Mouse (Mus musculus) liver, embryonic 11.5 days (tissue): ENCODE data around the gene Akap13. TPM values are rescaled to one million over a fixed set of nuclear protein-coding genes. Genes with fewer than 3 reads are reported as not detected.

Experiments used
- ATAC-seq: fragments of 200-750 bp; cut with Nextera tagmentation; replicated peaks from 2 replicates; pipeline ENCODE4 v1.8.0; 2017; ENCODE audit warnings: moderate number of reproducible peaks, mild to moderate bottlenecking, moderate TSS enrichment, moderate library complexity; ENCODE audit not compliant: low FRiP score
- DNase-seq: peaks from one replicate; pipeline ENCODE4 v3.0.0-alpha.2; 2017; ENCODE audit warnings: low spot score
- H3K27ac ChIP-seq: fragments of 300-500 bp; sonication (generic); 2 replicates; pipeline ENCODE4 v1.5.1; 2014; ENCODE audit warnings: mild to moderate bottlenecking, low read depth, low read length, control low read depth
- H3K27me3 ChIP-seq: fragments of 300-500 bp; sonication (generic); replicated peaks from 2 replicates; pipeline ENCODE4 v1.6.1; 2014; ENCODE audit warnings: low read length, mixed read lengths; ENCODE audit not compliant: control insufficient read depth, insufficient read depth
- H3K36me3 ChIP-seq: fragments of 300-500 bp; sonication (generic); 2 replicates; pipeline ENCODE4 v1.6.1; 2014; ENCODE audit warnings: mild to moderate bottlenecking, low read length, moderate library complexity, mixed read lengths; ENCODE audit not compliant: control insufficient read depth, insufficient read depth
- H3K4me1 ChIP-seq: fragments of 300-500 bp; sonication (generic); replicated peaks from 2 replicates; pipeline ENCODE4 v1.6.1; 2014; ENCODE audit warnings: low read length, mixed read lengths; ENCODE audit not compliant: control insufficient read depth, insufficient read depth
- H3K4me2 ChIP-seq: fragments of 300-500 bp; sonication (generic); 2 replicates; pipeline ENCODE4 v1.6.1; 2014; ENCODE audit warnings: mild to moderate bottlenecking, control low read depth, moderate library complexity
- H3K4me3 ChIP-seq: fragments of 300-500 bp; sonication (generic); 2 replicates; pipeline ENCODE4 v1.5.1; 2014; ENCODE audit warnings: low read depth, low read length, control low read depth
- H3K9ac ChIP-seq: fragments of 300-500 bp; sonication (generic); 2 replicates; pipeline ENCODE4 v1.6.1; 2014; ENCODE audit warnings: low read depth, low read length, control low read depth
- H3K9me3 ChIP-seq: fragments of 300-500 bp; sonication (generic); 2 replicates; pipeline ENCODE4 v1.6.1; 2016; ENCODE audit warnings: low read length, inconsistent platforms, mixed read lengths; ENCODE audit not compliant: control insufficient read depth
- WGBS: fragments of 180-500 bp; shearing (Covaris S2); extraction: QIAGEN DNeasy Blood & Tissue Kit; methylation state at CpG from one replicate; pipeline ENCODE4 v1.1.7; 2014; 5-methylcytosine and 5-hydroxymethylcytosine counted together
- polyA plus RNA-seq: library from polyadenylated mRNA; unstranded; fragments of >200 nt; fragmentation: Nextera tagmentation; extraction: Ambion mirVana; gene quantifications from 2 replicates; pipeline ENCODE4 v1.2.1, GENCODE M21; 2014

Akap13 gene
- polyA plus RNA-seq, 1 experiment from 2014 or later = 30.7 TPM

DNA sequence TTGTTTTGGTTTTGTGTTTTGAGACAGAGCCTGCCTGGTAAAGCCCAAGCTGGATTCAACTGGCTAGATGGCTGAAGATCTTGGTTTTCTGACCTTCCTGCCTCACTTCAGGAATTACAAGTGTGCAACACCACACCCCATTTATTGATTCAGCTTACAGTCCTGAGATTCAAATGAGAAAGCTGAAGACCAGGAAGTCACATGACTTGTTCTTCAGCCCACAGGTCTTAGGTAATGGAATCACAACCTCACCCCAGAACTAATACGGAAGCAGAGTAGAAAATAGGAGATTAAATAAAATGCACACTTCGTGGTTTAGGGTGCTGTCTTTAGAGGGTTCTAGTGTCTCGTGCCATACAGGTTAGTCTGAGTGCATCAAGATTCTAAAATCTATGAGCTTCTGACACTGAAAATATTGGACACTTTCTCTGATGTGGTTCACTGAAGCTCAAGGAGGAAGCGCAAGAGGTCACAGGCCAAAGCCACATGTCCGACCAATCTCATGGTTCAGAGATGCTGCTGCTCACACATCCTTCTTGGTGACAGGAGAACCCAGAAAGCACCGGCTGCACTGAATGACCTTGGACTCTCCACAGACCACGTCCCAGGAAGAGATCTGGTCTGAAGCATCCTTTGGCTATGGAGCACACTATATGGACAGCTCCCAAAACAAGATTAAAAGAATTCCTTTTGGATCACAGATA is 39.3 kb upstream of the Akap13 start:
- Histone ChIP-seq H3K9me3 (no peaks in the 10 kb centered on the region), H3K4me1 (no peaks in the 10 kb centered on the region; the same call in 1 of the 2 replicates), H3K4me3 (no peak overlapping the region), H3K36me3 (no peaks in the 10 kb centered on the region), H3K4me2 (no peak overlapping the region), H3K27ac (no peak overlapping the region), H3K9ac (no peak overlapping the region), H3K27me3 (no peaks in the 10 kb centered on the region)
- WGBS = 68% methylated on average over 7 of the region's 7 CpGs
- ATAC-seq (no peak), DNase-seq (no peak)

- WGBS = 68% methylated on average over 2 of the region's 2 CpGs
- no peak overlapping the region for H3K27ac ChIP-seq
- no peak overlapping the region for H3K4me3 ChIP-seq
- DNase-seq = no peak
- H3K9me3 ChIP-seq = no peaks in the 10 kb centered on the region
- no peaks in the 10 kb centered on the region for H3K4me1 ChIP-seq
- H3K27me3 ChIP-seq = no peaks in the 10 kb centered on the region
- no peak for ATAC-seq
- no peak overlapping the region for H3K4me2 ChIP-seq
- no peak overlapping the region for H3K9ac ChIP-seq
- no peaks in the 10 kb centered on the region for H3K36me3 ChIP-seq
These were observed 34.4 kb upstream of the Akap13 start for GRCm38 (mm10) chr7:75420927-75421326.

GRCm38 (mm10) chr7:75424121-75424520 is 31.2 kb upstream of the Akap13 start:
- DNase-seq (no peak), ATAC-seq (no peak)
- no peak overlapping the region for H3K4me2 ChIP-seq
- H3K36me3 ChIP-seq = no peaks in the 10 kb centered on the region
- H3K9me3 ChIP-seq = no peaks in the 10 kb centered on the region
- no peaks in the 10 kb centered on the region for H3K4me1 ChIP-seq
- 55% methylated on average over 7 of the region's 7 CpGs for WGBS
- H3K27me3 ChIP-seq = no peaks in the 10 kb centered on the region
- no peak overlapping the region for H3K9ac ChIP-seq
- no peak overlapping the region for H3K27ac ChIP-seq
- H3K4me3 ChIP-seq = no peak overlapping the region

- Histone ChIP-seq H3K36me3 (no peaks in the 10 kb centered on the region), H3K9ac (no peak overlapping the region), H3K4me1 (no peaks in the 10 kb centered on the region), H3K9me3 (no peaks in the 10 kb centered on the region), H3K4me2 (no peak overlapping the region), H3K27ac (no peak overlapping the region), H3K27me3 (no peaks in the 10 kb centered on the region), H3K4me3 (no peak overlapping the region)
- no peak for DNase-seq
- 64% methylated on average over 4 of the region's 4 CpGs for WGBS
- no peak for ATAC-seq
These were observed 28.0 kb upstream of the Akap13 start for GRCm38 (mm10) chr7:75427322-75427721.

DNA sequence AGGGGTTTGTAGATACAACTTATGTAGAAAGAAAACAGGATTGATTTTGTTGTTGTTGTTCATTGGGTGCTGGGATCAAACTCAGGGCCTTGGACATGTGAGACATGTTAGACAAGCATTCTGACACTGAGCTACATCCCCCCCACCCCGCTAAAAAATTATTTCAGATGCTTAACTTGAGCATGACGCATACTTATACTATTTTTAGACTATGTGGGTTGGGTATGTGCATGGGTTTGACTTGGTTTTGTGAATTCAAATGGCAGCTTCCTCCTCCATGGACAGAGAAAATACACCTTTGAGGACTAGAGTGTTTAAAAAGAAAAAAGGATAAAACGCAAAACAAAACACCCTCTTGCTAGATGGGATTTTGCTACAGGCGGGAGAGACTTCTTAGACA is 26.4 kb upstream of the Akap13 start:
- Histone ChIP-seq H3K27me3 (no peaks in the 10 kb centered on the region), H3K36me3 (no peaks in the 10 kb centered on the region), H3K4me3 (no peak overlapping the region), H3K4me2 (no peak overlapping the region), H3K9ac (no peak overlapping the region), H3K27ac (no peak overlapping the region), H3K4me1 (no peaks in the 10 kb centered on the region), H3K9me3 (no peaks in the 10 kb centered on the region)
- WGBS = 79% methylated on average over 4 of the region's 4 CpGs
- ATAC-seq (no peak), DNase-seq (no peak)

DNA sequence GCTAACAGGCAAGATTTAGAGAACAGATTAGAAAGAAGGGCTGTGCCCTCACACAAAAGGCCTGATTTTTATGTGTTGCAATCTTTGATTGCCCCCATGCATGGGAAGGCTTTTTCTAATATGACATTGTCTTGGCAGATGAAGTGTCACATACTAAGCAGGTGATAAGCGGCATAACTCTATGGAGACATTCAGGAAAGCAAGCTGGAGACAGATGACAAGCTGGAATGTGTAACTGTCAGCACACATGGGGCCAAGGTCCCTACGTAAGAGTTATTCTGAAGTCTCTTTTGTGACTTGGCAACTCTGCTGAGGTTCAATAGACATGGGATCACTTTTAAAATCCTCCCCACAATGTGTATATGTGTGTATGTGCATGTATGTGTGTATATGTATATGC is 24.8 kb upstream of the Akap13 start:
- Histone ChIP-seq H3K27me3 (no peaks in the 10 kb centered on the region), H3K4me3 (no peak overlapping the region), H3K9me3 (no peaks in the 10 kb centered on the region), H3K27ac (no peak overlapping the region), H3K4me2 (no peak overlapping the region), H3K9ac (no peak overlapping the region), H3K4me1 (no peaks in the 10 kb centered on the region), H3K36me3 (no peaks in the 10 kb centered on the region)
- WGBS = 83% methylated on average over 2 of the region's 2 CpGs
- no peak for DNase-seq
- no peak for ATAC-seq

DNA sequence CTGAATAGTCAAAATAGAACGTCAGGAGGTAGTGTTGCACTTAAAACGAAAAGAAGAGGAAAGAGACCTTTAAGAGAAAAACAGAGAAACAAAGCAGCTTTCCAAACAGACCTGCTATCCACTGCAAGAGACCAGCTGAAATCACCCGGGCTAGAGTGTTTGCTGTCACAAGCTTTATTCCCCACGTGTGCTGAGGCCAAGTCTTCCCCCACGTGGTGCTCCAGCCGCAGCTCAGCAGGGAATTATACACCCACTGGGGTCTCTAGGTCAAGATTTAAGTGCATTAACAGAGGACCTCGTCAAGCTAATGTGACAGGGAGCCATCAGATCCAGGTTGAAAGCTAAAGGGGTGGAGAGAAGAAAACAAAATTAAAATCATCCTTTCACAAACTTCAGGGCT is 24.3 kb upstream of the Akap13 start:
- 40% methylated on average over 7 of the region's 7 CpGs for WGBS
- ATAC-seq = no peak
- Histone ChIP-seq H3K4me3 (no peak overlapping the region), H3K4me2 (no peak overlapping the region), H3K4me1 (no peaks in the 10 kb centered on the region), H3K27ac (no peak overlapping the region), H3K27me3 (no peaks in the 10 kb centered on the region), H3K36me3 (no peaks in the 10 kb centered on the region), H3K9ac (no peak overlapping the region), H3K9me3 (no peaks in the 10 kb centered on the region)
- no peak for DNase-seq

GRCm38 (mm10) chr7:75432046-75432445 is 23.3 kb upstream of the Akap13 start:
- Histone ChIP-seq H3K4me2 (no peak overlapping the region), H3K4me3 (no peak overlapping the region), H3K4me1 (no peaks in the 10 kb centered on the region), H3K36me3 (no peaks in the 10 kb centered on the region), H3K9ac (no peak overlapping the region), H3K27ac (no peak overlapping the region), H3K9me3 (no peaks in the 10 kb centered on the region), H3K27me3 (no peaks in the 10 kb centered on the region)
- WGBS = 69% methylated on average over 3 of the region's 3 CpGs
- DNase-seq = no peak
- ATAC-seq = no peak

GRCm38 (mm10) chr7:75436413-75437174 is 18.7 kb upstream of the Akap13 start:
- no peak overlapping the region for H3K9ac ChIP-seq
- no peaks in the 10 kb centered on the region for H3K27me3 ChIP-seq
- DNase-seq (no peak), ATAC-seq (no peak)
- no peaks in the 10 kb centered on the region for H3K9me3 ChIP-seq
- no peaks in the 10 kb centered on the region for H3K4me1 ChIP-seq
- no peak overlapping the region for H3K4me3 ChIP-seq
- H3K4me2 ChIP-seq = no peak overlapping the region
- no peak overlapping the region for H3K27ac ChIP-seq
- 61% methylated on average over 8 of the region's 8 CpGs for WGBS
- H3K36me3 ChIP-seq = no peaks in the 10 kb centered on the region
